Mouse (Mus musculus): ENCODE measurements around the gene Ntan1.
"Not testable (repeated sequence)": the region's sequence is repeated elsewhere in the genome, so short reads cannot be mapped to it uniquely, and the experiment has no call there.

Gene Ntan1

DNA sequence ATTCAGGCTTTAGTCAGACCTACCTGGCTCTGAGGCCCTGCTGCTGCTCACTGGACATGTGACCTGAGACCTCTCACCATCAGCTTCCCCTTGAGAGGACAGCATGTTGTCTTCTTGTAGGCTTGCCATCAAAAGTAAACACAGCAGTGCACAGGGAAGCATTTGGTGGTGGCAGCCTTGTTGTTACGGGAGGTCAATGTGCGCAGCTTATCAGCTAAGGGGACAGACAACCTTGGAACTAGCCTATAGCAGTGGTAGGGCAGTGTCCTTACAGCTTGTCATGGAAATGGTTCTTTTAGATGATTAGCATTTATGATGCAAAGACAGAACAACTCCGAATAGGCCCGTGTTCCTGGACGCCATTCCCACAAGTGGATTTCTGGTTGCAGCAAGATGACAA is 15.7 kb downstream of the Ntan1 start:
- no peak for DNase-seq

DNA sequence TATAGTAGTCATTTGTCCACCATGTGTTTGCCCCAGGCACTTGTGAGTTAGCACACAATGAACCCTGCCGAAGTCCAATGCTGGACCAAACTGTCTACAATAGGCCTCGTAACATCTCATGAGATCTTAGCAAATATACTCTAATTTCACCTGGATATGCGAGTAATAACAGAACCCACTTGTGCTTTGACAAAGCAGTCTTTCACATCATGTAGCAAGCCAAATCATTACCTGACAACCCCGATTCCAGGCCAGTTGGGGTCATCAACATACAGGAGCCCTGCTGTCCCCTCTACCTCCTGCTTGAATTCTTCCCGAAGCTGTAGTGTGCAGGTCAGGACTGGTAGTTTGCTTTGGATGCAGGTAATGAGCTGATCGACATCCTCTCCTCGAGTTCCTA is 21.4 kb downstream of the Ntan1 start:
- DNase-seq = no peak

DNA sequence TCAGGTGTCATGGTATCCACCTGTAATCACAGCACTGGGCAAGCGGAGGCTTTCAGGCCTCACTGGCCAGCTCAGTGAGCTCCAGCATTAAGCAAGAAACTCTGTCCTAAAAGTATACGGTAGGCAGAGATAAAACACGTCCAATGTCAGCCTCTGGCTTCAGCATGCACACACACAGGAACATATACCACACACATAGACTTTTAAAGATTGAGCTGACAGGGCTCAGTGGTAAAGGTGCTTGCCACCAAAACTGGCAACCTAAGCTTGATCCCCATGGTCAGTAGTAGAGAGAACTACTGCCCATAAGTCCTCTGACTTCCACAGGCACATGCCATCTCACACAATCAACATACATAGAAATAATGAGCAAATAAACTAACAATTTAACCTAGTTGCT is 22.3 kb downstream of the Ntan1 start:
- no peak for DNase-seq

DNA sequence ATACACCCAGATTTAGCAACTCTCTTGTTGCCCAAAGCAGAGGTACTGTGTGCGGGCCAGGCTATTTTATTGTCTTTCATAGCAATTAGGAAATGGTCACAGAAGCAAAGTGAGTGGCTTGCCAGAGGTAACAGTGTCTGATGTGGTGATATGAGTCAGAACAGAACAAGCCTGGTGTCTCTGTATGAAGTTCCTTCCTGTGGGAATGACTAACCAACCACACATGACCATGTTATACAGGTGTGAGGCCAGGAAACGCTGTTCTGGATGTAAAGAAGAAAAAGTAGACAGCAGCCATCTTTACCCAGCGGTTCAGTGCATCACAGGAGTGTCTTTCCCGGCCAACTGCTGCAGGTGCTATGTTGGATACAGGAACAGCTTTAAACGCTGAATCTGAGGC is 26.4 kb downstream of the Ntan1 start:
- DNase-seq = no peak

DNA sequence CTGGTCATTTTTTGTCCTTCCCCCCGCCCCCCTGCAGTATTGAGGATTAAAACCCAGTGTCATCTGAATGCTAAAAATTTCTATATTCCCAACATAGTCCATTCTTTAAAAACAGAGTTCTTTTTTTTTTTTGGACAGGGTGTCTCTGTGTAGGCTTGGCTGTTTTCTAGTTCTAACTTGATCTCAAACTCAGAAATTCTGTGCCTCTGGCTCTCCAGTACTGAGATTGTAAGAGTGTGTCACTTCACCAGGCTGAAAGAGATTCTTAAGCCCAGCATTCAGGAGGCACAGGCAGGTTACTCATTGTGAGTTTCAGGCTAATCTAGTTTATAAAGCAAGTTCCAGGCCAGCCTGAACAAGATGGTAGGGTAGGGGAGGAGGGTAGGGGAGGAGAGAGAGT is 28.0 kb downstream of the Ntan1 start:
- DNase-seq = no peak

DNA sequence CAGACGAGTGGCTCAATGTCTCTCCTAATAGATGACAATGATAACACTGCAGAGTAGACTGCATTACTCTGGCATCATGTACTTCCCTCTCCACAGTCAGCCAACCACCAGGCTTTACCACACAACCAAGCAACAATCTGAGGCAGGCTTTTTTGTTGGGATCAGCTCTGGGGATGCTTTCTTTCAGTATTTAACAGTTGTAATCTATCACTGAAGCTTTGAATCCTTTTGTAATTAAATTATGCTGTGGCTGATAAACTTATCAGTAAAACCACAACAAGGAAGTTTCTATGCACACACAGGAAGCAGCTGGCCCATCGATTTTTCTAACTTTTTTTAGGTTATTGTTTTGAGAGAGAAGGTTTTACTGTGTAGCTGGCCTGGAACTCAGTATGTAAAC is 29.7 kb downstream of the Ntan1 start:
- no peak for DNase-seq

DNA sequence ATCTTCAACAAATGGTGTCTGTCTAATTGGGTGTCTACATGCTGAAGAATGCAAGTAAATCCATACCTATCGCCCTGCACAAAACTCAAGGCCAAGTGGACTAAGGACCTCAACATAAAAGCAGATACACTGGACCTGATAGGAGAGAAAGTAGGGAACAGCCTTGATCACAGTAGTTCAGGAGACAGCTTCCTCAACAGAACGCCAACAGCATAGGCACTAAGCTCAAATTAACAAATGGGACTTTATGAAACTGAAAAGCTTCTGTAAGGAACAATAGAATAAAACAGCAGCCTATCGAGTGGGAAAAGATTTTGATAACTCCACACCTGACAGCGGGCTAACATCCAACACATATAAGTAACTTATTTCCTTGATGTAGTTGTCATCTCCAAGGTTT is 32.8 kb downstream of the Ntan1 start:
- no peak for DNase-seq

DNA sequence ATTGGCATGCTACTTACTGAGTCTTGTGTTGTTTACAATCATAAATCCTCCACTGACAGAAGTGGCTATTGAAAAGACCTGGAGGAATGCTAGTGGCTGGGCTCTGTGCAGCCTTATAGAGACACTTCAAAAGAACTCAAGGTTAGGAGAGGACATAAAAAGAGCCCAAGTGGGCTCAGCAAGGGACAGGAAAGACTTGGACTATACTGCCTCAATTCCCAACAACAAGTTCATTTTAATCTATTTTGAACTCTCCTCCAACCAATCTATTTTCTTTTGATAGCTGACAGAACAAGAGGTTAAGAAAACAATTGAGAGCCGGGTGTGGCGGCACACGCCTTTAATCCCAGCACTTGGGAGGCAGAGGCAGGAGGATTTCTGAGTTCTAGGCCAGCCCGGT is 35.2 kb downstream of the Ntan1 start:
- DNase-seq = no peak

DNA sequence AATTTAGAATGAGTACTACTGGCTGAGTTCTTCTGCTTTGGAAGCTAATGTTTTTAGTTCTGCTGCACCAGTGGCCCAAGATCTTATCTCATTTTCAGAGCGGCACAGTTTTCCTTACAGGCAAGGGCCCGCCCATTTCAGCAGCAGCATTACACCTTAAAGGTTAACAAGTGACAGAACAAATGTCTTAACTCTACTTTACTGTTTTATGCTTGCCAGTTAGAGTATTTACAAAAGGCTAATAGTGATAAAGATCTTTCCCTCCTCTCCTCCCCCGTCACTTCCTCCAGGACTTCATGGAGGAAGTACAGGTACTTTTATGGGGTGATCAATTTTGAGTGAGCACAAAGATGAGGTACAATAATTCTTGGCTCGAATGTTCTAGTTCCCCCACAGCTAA is 47.4 kb downstream of the Ntan1 start:
- DNase-seq = no peak

DNA sequence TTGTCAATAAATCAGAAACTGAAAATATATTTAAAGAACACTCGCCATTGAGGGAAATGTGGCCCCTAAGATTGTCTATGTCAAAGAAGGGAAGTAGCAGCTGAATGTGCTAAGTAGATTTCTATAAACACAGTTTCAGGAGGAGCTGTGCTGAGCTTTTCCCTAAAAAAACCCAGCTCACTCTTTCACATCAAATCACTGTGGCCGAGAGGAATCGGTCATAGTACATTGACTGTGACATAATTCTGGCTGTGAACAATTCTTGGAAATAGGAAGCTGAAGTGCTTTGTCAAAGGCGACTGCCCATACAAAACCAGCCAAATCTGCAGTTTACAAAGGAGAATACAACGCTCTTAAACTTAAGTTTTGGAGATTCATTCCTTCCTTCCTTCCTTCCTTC is 48.0 kb downstream of the Ntan1 start:
- DNase-seq = no peak

DNA sequence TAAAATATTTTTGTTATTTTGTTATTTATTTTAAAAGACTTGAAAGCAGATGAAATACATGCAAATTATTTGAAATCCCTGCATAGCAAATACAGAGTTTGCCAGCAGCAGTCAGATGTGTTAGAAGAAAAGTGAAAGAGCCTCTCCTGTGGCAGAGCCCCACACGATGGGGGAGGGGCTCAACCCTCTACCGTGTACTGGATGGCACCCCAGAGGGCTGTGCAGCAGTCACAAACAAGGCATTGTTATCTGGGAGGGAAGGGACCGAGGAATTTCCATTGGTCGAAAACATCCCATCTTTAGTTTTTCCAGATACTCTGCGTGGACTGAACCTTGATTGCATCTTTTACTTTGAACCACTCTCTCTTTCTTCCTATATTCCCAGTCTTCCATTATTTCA is 48.8 kb downstream of the Ntan1 start:
- DNase-seq = not testable (repeated sequence)

DNA sequence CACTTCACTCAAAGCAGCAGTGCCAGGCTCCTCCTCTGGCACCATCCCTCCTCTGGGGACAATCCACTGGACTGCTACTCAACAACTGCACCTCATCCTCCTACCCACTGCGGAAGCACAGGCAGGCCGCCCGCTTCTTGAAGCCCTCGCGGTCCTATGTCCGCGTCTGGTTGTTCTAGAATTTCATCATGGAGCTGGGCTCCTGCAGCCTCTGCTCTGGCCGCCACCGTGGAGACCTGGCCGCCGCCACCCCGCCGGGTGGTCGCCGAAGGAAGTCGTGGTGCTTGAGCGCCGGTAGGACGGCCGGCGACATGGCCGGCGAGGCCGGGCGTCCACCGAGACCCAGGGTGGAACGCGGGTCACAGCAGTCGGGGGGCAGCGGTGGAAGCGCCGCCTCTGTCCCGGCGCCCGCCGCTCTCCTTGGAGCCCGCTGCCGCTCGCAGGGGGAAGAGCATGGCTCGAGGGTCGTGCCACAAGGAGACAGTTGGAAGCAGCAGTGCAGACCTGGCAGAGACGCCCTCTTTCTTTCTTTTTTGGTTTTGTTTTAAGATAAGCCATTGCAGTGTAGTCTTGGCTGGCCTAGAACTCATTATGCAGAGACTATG is 49.4 kb downstream of the Ntan1 start:
- DNase-seq = no peak

DNA sequence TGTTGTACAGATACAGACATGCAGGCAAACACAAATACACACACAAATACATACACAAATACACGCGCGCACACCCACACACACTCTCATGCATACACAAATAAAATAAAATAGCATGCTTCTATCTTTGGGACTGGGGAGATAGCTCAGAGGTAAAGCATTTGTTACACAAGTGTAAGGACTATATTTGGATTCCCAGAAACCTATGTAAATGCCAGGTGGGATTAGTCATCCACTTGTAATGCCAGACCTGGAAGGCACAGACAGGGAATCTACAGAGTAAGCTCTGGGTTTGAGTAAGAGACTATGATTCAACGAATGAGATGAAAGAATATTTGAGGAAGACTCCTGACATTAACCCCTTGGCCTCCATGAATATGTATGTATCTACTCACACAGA is 56.8 kb downstream of the Ntan1 start:
- no peak for DNase-seq

DNA sequence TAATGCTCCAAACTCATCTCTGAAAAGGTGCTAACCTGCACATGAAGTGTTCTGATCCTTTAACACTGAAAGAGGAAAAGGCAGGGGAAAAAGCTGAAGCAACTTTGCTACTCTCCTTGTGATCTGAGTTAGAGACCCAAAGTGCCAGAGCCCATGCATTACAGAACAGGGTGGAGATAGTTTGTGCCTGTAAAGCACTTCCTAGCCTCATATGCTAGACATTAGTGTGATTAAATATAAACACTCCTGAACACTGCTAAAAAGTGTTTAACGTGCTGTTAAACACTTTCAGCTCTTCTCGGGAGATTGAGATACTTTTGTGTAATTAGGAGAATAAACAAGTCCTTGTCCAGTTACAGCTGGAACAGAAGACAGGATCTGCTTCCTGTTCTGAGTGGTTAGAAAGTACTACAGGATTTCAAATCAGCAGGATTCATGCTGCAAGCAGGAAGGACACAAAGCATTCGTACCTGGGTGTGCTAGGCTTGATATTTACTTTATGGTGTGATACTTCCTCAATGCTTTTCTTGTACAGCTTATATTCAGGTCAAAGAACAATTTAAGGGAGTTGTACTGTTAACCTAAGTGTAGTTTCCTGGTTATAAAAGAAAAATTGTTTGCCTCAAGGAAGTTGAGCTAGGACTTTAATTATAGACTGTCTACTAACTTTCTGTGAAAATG is 64.6 kb downstream of the Ntan1 start:
- no peak for DNase-seq

Data from cerebellum, adult 8-10 months (tissue).